ENCODE assay signal across 26 mouse cellular contexts in genomic region chr5:16984877-16985276, GRCm38 (mm10).
"Had no signal": no experiment of that assay in that cellular context is flagged by ENCODE, and none has a peak within 500 bp of the region (broad histone marks: within the 10 kb centered on the region; RNA-seq: fewer than 3 reads in every experiment).

No protein-coding gene starts in this region.

- H3K27ac ChIP-seq: embryonic facial prominence, embryonic 12.5 days; embryonic facial prominence, embryonic 13.5 days; embryonic facial prominence, embryonic 15.5 days; forebrain, embryonic 10.5 days; forebrain, embryonic 12.5 days; forebrain, embryonic 13.5 days; forebrain, embryonic 15.5 days; gastrocnemius, adult 2 months; heart, adult 2 months; heart, embryonic 10.5 days had no signal

- H3K27me3 ChIP-seq: embryonic facial prominence, embryonic 12.5 days; embryonic facial prominence, embryonic 13.5 days; embryonic facial prominence, embryonic 15.5 days; forebrain, embryonic 12.5 days; forebrain, embryonic 13.5 days; forebrain, embryonic 15.5 days had no signal

- H3K4me1 ChIP-seq: embryonic facial prominence, embryonic 12.5 days; embryonic facial prominence, embryonic 13.5 days; embryonic facial prominence, embryonic 15.5 days; forebrain, embryonic 10.5 days; forebrain, embryonic 12.5 days; forebrain, embryonic 13.5 days; forebrain, embryonic 15.5 days; heart, embryonic 10.5 days had no signal

- H3K9ac ChIP-seq: embryonic facial prominence, embryonic 12.5 days; embryonic facial prominence, embryonic 13.5 days; embryonic facial prominence, embryonic 15.5 days; forebrain, embryonic 12.5 days; forebrain, embryonic 13.5 days; forebrain, embryonic 15.5 days; forebrain, postnatal 0 days had no signal

- H3K36me3 ChIP-seq: embryonic facial prominence, embryonic 12.5 days; embryonic facial prominence, embryonic 13.5 days; embryonic facial prominence, embryonic 15.5 days; forebrain, embryonic 10.5 days; forebrain, embryonic 12.5 days; forebrain, embryonic 15.5 days; heart, embryonic 10.5 days had no signal

- ATAC-seq: forebrain, embryonic 13.5 days; forebrain, embryonic 14.5 days; forebrain, embryonic 15.5 days; forebrain, embryonic 16.5 days; forebrain, postnatal 0 days had no signal

- DNase-seq: cerebellum, adult 18-20 months; cerebellum, adult 2 months; cerebellum, adult 8-10 months; cerebellum, adult 9-10 months; cerebellum, postnatal 25 days; cerebellum, postnatal 36 days; embryo, embryonic 11 days; forebrain, postnatal 0 days; gastrocnemius, adult 2 months; gastrocnemius, postnatal 10 days; gastrocnemius, postnatal 14 days; gastrocnemius, postnatal 25 days; gastrocnemius, postnatal 36 days; heart, adult 18-20 months; heart, adult 2 months had no signal

- H3K4me3 ChIP-seq: embryonic facial prominence, embryonic 12.5 days; embryonic facial prominence, embryonic 13.5 days; embryonic facial prominence, embryonic 15.5 days; erythroblast, embryonic 14.5 days; forebrain, embryonic 10.5 days; forebrain, embryonic 12.5 days; forebrain, embryonic 13.5 days; forebrain, embryonic 15.5 days; gastrocnemius, adult 2 months; heart, adult 2 months; heart, embryonic 10.5 days had no signal

- H3K4me2 ChIP-seq: embryonic facial prominence, embryonic 12.5 days; embryonic facial prominence, embryonic 13.5 days; embryonic facial prominence, embryonic 15.5 days; forebrain, embryonic 12.5 days; forebrain, embryonic 13.5 days; forebrain, embryonic 15.5 days had no signal

- H3K9me3 ChIP-seq: embryonic facial prominence, embryonic 12.5 days; embryonic facial prominence, embryonic 13.5 days; embryonic facial prominence, embryonic 15.5 days; forebrain, embryonic 10.5 days; forebrain, embryonic 12.5 days; forebrain, embryonic 13.5 days; forebrain, embryonic 15.5 days; heart, embryonic 10.5 days had no signal
